13 mouse cellular contexts compared by ENCODE assay signal in genomic region chr13:97296757-97297156, GRCm38 (mm10).
"Had no signal": no experiment of that assay in that cellular context is flagged by ENCODE, and none has a peak within 500 bp of the region (broad histone marks: within the 10 kb centered on the region; RNA-seq: fewer than 3 reads in every experiment).

No protein-coding gene starts in this region.

- ATAC-seq: liver, embryonic 12.5 days had no signal

- H3K36me3 ChIP-seq: limb, embryonic 15.5 days; liver, embryonic 12.5 days; midbrain, embryonic 12.5 days had no signal

- H3K27ac ChIP-seq: left cerebral cortex, adult 2 months; limb, embryonic 15.5 days; liver, embryonic 12.5 days; macrophage; midbrain, embryonic 12.5 days had no signal

- H3K27me3 ChIP-seq: limb, embryonic 15.5 days; liver, embryonic 12.5 days had no signal

- H3K9me3 ChIP-seq: limb, embryonic 15.5 days; liver, embryonic 12.5 days; megakaryocyte, embryonic 14.5 days; midbrain, embryonic 12.5 days had no signal

- H3K4me3 ChIP-seq: left cerebral cortex, adult 2 months; limb, embryonic 15.5 days; liver, embryonic 12.5 days; megakaryocyte, embryonic 14.5 days; midbrain, embryonic 12.5 days had no signal

- H3K4me2 ChIP-seq: limb, embryonic 15.5 days; liver, embryonic 12.5 days; lung, embryonic 14.5 days; midbrain, embryonic 12.5 days had no signal

- DNase-seq: kidney, postnatal 14 days; lung, embryonic 14.5 days; lung, postnatal 10 days; right cerebral cortex, adult 18-20 months; right cerebral cortex, postnatal 25 days; thymus, adult 18-20 months; thymus, postnatal 25 days had no signal

- H3K9ac ChIP-seq: limb, embryonic 15.5 days; liver, embryonic 12.5 days; lung, embryonic 14.5 days; midbrain, embryonic 12.5 days had no signal
